Mouse (Mus musculus) CH12.LX (cell line): ENCODE results near the gene Fbxw11.

Experiments used
- BHLHE40 ChIP-seq: IDR thresholded peaks from 2 replicates; pipeline ENCODE4 v1.6.1; 2011; ENCODE audit warnings: mild to moderate bottlenecking, low read depth, low read length, improper control_type of control experiment
- CHD1 ChIP-seq: IDR thresholded peaks from 2 replicates; pipeline ENCODE4 v1.6.1; 2012; ENCODE audit warnings: low read depth, low read length, improper control_type of control experiment, inconsistent platforms
- CHD2 ChIP-seq: IDR thresholded peaks from 2 replicates; pipeline ENCODE4 v1.6.1; 2011; ENCODE audit warnings: low read length, improper control_type of control experiment
- CTCF ChIP-seq, 2 experiments: IDR thresholded peaks in 1 of 2; conservative IDR thresholded peaks in 1 of 2; 2 replicates each; pipeline ENCODE4 v1.5.1; 2011 to 2012; ENCODE audit warnings: low read depth in 2 of 2, low read length in 2 of 2, improper control_type of control experiment in 1 of 2, inconsistent platforms in 1 of 2, mild to moderate bottlenecking in 1 of 2, moderate library complexity in 1 of 2
- HCFC1 ChIP-seq: IDR thresholded peaks from 2 replicates; pipeline ENCODE4 v1.6.1; 2012; ENCODE audit warnings: low read depth, mild to moderate bottlenecking, inconsistent platforms, low read length, improper control_type of control experiment
- MYC ChIP-seq: IDR thresholded peaks from 2 replicates; pipeline ENCODE4 v1.6.1; 2011; ENCODE audit warnings: low read depth, mild to moderate bottlenecking, improper control_type of control experiment, low read length
- POLR2A ChIP-seq: IDR thresholded peaks from 2 replicates; pipeline ENCODE4 v1.6.1; 2011; ENCODE audit warnings: low read depth, mild to moderate bottlenecking, improper control_type of control experiment, low read length
- TCF12 ChIP-seq: IDR thresholded peaks from 2 replicates; pipeline ENCODE4 v1.6.1; 2014; ENCODE audit warnings: low read depth, mild to moderate bottlenecking, inconsistent platforms, low read length, improper control_type of control experiment
- ZC3H11A ChIP-seq: IDR thresholded peaks from 2 replicates; pipeline ENCODE4 v1.6.1; 2012; ENCODE audit warnings: low read depth, mild to moderate bottlenecking, inconsistent platforms, low read length, improper control_type of control experiment
- ZKSCAN1 ChIP-seq: IDR thresholded peaks from 2 replicates; pipeline ENCODE4 v1.6.1; 2012; ENCODE audit warnings: low read depth, inconsistent platforms, low read length, improper control_type of control experiment, borderline replicate concordance

DNA sequence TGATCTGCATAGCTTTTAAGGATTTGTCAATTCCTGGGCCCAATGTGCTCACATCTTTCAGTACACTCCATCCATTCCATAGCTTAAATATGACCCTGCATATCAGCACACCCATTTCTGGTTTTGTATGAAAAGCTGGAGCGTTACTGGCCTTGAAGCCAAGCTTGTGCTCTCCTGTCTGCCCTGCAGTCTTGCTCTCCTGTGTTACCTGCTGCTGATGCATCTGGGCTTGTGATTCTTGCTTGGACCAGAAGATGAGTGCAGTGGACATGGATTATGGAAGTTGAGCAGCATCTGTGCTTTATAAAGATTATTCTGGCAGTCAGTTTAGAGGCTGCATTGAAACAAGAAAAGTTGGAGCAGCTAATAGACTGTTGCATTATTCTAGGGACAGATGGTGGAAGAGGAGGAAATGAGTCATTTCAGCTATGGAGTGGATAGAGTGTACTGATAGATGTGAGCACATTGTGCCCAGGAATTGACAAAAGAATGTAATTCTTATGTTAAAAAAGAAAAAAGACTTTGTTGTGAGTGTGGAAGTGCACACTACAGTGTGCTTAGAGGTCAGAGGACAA, 19.6 kb downstream of the Fbxw11 start:
- TF ChIP-seq CTCF (conservative IDR thresholded peaks at IDR 0.05 in 1 of 2, IDR thresholded peaks at IDR 0.05 in 1 of 2; ENCODE audit: low read depth in 2 of 2, low read length in 2 of 2) (no peak), CHD2 (no peak), BHLHE40 (no peak), CHD1 (no peak), TCF12 (no peak), ZKSCAN1 (no peak), POLR2A (no peak), HCFC1 (no peak), MYC (no peak), ZC3H11A (no peak)
